Mouse (Mus musculus): Measurements from ENCODE around the gene Pakap. TPM values are rescaled to one million over a fixed set of nuclear protein-coding genes. Genes with fewer than 3 reads are reported as not detected.
A peak's percentile ranks its signal among the peaks of the same experiment; 100 is the strongest.

Pakap gene
- total RNA-seq, 4 experiments from 2014 or later = 2.5 to 5.5 (median 3.9) TPM

DNA sequence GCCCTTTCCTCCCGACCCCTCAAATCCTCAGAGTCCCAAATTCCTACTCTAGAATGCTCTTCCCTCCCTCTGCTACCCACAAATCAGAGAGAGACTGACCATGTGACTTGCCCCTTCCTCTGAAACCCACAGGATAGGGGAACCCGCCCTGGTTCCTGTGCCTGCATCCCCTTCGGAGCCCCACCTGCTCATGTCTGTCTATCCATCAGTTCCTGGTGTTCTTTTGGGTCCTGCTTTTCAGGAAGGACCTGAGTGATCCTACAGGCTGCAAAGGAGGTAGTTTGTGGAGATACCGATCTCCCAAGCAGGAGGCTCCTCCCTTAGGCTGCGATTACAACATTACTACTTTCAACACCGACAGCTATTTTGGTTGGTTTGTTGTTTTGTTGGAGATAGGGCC, 340.9 kb downstream of the Pakap start:
- no peak for DNase-seq (ENCODE audit: low spot score in 2 of 2)

DNA sequence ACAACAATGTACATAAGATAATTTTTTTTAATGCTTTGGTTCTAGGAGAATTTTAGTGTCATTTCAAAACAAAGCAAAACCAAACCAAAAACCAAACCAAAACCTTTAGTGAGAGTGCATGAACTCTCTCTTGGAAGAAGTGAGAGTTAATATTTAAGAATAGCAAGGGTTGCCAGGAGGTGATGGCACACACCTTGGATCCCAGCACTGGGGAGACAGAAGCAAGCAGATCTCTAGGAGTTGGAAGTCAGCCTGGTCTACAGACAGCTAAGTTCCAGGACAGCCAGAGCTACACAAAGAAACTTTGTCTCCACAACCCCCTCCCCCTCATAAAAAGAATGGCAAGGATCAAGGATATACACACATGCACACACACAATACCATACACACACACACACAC, 345.0 kb downstream of the Pakap start:
- no peak for DNase-seq (ENCODE audit: low spot score in 2 of 2)

DNA sequence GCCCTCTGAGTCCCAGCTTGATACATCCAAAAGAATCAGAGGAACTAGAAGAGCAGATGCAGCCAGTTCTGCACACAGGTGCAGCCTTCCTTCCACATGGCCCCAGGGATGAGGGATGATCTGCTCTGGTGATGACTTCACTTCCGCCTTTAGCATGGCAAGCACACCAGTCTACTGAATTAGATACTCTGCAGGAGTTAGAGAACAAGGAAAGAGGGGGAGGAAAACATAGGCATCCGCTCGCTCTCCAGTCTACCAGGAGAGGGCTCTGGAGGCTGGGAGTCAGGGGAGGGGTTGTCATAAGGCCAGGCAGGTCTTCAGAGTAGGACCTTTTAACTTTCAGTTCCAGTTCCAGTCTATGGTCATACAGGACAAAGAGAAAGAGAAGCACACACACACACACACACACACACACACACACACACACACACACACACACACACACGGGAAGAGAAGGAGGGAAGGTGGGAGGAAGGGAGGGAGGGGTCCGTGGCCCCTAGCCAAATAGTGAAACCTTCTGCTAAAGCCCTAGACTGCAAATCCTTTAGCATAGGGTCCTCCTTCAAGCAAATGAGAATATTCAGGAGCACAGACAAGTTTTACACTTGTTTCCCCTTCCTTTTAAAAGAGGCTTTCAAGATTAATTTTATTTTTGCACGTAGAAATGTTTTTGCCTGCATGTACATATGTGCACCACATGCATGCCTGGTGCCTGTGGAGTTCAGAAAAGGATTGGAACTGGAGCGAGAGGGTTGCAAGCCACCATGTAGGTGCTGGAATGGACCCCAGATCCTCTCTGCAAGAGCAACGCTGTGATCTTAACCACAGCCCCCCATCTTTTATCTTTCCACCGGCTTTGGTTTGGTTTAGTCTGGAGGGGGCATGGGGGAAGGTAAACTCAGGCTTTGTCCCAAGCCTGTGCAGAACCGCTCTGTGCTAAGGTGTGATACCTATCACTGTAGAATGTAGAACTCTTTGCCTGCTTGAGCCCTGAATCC, 346.5 kb downstream of the Pakap start:
- DNase-seq (ENCODE audit: low spot score in 2 of 2) = no peak

DNA sequence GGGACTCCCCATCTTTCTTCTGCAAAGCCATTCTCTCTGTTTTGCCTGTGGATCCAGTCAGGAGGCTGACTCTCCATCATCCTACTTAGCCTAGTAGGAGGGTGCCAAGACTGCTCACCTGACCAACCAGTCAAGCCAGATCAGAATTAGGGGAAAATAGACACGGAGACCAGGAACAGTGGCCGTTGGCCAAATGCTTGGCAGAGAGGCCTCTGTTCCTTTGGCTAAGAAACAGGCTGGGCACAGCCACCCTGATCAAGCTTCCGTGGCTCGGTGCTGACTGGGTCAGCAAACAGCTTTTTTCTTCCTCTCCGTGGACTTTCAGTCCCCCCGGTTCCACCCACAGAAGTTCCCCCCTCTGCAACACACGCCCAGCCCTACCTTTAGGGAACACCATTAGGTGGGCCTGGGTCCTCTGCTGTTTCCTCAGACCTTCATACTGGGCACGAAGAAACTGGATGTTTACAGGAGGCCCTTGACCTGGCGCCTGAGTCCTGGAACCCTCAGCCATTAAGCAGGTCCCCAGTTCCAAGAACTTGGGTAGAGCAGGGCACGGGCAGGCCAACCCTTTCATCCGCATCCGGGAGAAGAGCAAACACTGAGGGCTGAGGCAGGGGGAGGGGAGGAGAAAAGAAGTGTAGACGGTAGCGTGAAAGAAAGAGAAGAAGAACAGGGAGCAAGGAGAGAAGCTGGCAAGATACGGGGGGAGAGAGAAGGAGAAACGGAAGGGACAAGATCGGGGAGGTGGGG, 347.4 kb downstream of the Pakap start:
- DNase-seq (ENCODE audit: low spot score in 2 of 2) = peak in 1 of 2 experiments; percentile 9

DNA sequence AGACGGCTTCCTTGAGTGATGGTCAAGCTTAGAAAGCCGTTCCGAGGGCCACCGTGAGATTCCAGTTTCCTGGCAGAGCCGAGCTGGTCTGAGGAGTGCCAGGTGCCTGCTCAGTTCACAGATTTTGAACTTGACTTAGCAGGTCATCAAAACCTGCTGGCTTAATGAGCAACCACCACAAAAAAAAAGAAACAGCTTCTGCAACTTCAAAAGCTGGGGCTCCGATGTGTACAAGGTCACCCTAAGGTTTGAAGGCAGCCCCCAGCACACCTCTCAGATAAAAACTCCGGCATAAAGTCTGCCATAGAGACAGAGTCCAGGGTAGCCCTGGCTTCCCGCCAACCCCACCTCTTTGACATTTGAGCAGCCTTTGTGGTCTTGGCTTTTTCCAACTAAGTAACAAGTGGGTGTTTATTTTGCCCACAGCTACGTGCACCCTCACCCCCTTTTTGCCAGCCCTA, 348.3 kb downstream of the Pakap start, which contains the start of gene D630039A03Rik:
D630039A03Rik (minus strand) TSS at position 97 of the 461 bp plus-strand sequence.
- DNase-seq (ENCODE audit: low spot score in 2 of 2) = no peak

DNA sequence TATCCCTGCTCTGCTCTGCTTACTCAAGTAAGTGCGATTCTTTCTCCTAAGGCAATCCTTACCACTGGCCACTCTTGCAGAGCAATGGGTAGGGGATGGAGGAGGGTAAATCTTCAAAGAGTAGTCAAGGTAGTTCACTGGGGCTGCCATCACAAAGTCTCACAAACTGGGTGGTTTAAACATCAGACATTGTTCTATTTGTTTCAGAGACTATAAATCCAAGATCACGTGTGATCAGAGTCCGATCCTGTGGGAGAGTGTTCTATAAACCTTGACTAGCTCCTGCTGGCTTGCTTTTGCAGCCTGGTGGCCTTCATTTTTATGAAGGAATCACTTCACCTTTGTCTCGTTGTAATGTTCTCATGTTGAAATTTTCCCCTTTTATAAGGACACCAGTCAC, 348.7 kb downstream of the Pakap start:
- no peak for DNase-seq (ENCODE audit: low spot score in 2 of 2)

DNA sequence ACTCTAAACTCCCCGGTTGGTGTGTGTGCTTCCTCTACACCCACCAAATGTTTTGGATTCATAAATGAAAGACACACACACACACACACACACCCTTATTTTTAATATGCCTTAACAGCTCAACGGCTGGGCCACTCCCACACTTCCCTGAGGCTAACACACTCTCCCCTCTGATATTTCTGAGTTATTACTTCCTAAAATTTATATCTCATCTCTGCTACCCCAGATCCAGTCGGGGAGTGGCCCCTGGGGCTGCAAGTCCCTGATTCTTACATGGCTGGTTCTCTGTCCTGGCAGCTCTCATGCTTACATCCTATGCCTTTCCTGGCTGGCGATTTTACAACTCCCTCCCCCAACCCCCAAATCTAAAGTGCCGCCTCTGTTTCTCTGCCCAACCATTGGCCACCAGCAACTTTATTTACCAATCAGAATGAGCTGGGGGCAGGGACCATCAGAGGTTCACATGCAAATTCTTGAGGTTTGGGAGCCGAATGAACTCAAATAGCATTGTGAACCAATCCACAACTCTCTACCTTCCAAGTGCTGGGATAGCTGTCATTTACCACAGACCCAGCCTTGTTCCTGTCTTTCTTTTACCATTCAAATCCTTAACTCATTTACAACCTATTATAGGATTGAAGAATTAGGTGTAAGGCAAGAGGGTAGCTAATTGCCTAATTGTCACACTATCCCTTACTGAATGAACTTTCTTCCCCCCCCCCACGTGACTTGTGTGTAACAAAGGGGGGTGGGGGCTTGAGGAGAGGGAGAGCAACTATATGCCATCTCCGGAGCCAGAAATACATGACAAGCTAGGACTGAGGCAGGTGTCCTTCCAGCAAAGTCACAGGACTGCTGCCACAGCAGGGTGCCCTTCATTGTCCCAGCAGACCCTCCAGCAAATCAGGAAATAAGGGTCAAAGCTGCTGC, 351.8 kb downstream of the Pakap start:
- no peak for DNase-seq (ENCODE audit: low spot score in 2 of 2)

DNA sequence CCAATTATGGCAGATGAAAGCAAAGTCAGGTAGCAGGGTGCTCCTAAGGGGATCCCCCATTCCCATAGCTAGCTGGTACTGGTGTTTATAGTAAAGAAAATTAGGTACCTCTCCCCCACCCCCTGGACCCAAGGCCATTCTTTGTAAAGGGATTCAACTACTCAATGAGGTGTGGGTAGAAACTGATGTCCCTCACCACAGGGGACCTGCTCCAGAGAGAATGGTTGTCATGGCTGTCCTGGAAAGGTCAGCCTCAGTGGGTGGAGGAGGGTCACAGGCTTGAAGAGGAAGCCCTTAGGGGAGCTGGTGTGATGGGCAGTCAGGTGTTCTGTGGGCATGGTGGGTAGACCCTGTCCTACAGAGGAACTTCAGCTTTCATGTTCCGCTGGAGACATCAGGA, 352.5 kb downstream of the Pakap start:
- DNase-seq (ENCODE audit: low spot score in 2 of 2) = no peak

DNA sequence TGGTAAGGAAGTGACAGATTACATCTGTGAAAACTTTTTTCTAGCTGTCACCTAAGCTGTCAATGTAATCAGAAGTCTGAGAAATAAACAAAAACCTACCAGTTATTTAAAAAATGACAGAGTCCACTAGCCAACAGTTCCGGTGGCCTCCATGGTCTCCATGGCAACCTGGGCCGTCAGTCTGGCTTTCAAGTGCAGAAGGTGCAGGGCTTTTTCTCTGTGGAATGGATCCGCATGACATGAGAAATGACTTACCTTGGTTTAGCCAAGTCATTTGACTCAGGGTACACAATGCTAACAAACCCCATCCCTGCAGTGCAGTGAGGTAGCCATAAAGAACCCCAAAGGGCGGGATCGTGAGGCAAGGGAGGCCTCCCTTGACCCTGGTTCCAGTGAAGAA, 354.2 kb downstream of the Pakap start:
- no peak for DNase-seq (ENCODE audit: low spot score in 2 of 2)

DNA sequence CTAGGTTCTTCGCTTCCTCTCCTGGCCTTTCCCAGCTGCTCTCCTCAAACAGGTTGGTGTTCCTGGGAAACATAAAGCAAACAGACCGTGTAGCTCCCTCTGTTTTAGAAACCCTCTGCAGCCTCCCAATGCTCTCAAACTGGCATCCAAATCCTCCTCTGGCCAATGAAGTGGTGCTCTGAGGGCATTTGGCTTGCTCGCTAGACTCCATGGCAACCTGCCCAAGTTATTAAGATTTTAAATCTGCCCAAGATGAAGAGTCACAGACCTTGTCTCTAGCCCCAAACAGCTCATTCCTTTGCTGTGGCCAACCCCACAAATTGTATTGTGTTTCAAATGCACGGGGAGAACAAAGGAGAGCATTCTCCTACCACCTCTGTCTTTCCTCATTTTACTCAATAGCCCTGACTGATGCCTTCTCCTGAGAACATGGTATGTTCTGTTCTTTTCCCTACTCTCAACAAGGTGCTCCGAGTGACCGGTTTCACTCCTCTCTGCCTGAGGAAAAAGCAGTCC, 356.6 kb downstream of the Pakap start:
- DNase-seq (ENCODE audit: low spot score in 2 of 2) = no peak

DNA sequence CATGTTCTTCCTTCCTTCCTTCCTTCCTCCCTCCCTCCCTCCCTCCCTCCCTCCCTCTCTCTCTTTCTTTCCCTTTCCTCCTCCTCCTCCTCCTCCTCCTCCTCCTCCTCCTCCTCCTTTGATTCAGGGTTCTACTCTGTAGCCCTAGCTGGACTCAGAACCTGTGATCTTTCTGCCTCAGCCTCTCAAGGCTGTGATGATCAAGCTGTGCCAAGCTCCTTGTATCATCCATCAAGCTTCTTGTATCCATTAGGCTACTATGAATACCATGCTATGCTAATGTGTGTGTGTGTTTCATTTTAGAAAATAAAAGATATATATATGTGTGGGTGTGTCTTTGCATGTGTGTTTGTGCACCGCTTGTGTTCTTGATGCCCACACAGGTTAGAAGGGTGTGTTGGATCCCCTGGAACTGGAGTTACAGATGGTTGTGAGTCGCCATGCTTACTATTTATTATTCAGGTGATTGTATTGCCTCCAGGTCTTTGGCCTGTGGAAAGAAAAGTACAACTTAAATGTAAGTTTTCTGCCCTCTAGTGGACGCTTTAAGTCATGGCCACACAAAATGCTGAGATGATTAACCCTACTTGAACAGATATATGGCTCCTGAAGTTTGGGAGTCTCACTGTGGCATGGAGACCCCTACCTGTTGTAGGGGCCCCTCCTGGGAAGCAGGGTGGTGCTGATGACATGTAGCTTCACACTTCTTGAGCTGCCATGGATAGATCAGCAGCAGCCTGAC, 359.7 kb downstream of the Pakap start:
- no peak for DNase-seq (ENCODE audit: low spot score in 2 of 2)

DNA sequence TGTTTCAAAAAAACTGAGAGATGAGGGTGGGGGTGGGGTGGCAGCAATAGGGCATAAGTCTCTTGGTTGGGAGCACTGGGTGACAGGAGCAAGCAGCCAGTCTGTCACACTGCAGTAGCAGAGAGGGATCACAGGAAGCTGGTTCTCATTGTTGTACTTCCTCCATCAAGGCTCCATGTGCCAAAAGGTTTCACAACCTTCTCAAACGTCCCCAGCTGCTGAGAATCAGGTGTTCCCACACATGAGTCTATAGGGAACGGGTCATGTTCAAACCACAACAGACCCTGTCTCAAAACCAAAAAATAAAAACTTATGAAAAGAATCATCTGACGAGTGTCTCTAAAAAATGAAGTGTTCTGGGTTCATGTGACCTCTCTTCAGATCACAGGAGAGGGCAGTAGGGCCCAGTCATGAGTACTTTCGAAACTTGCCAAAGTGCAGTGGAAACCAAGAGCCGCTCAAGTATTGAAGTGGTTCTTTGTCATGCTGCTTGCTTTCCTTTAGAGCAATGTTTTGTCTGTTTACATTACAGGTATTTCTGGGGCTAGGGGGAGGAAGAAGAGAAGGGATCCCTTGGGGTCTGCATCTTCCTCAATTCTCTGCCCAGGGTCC, 362.7 kb downstream of the Pakap start:
- no peak for DNase-seq (ENCODE audit: low spot score in 2 of 2)

DNA sequence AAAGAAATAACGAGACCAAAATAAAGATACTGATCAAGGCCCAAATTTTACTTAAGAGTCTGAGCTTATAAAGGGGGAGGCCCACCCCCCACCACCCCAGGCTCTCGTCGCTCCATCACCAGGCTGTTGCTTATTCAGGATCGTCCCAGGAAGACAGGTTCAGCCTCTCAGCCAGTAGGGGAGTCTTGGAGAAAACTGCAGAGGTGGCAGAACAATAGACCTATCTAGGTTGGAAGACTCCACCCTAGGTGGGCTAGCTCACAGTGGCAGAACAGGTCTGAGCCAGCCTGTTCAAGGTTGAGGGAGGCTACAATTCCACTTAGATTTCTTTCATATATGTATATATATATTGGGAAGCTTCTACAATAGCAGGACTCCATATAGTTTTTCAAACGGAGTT, 366.2 kb downstream of the Pakap start:
- DNase-seq (ENCODE audit: low spot score in 2 of 2) = no peak

DNA sequence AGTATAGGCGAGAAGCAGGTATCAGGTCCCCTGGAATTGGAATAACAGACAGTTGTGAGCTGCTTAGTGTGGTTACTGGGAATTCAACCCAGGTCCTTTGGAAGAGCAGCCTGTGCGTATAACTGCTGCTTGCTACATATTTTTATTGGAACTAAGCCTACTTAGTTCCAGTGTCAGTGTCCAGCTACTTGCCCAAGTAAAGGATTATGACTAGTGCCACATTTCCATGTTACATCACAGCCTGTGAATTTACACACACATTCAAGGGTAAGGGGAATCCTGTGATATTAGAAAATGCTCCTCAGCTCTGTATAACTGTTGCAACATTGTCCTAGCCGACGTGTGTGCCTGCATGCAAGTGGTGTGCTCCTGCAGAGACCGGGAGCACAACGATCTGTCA, 369.3 kb downstream of the Pakap start:
- no peak for DNase-seq (ENCODE audit: low spot score in 2 of 2)

DNA sequence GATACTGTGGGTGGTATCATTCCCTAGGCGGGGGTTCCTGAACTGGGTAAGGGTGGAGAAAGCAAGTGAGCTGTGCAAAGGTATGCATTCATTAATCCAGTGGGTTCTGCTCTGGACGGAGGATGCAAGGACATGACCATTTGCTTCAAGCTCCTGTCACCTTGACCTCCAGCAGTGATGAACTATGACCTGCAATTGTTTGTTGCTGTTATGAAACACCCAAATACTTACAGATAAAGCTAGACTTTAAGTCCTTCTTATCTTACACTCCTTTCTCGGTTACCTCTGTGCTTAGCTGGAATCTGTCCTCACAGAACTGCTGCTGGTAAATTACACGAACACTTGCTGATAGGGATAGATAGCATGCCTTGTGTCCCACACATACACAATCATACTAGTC, 372.7 kb downstream of the Pakap start:
- no peak for DNase-seq (ENCODE audit: low spot score in 2 of 2)

DNA sequence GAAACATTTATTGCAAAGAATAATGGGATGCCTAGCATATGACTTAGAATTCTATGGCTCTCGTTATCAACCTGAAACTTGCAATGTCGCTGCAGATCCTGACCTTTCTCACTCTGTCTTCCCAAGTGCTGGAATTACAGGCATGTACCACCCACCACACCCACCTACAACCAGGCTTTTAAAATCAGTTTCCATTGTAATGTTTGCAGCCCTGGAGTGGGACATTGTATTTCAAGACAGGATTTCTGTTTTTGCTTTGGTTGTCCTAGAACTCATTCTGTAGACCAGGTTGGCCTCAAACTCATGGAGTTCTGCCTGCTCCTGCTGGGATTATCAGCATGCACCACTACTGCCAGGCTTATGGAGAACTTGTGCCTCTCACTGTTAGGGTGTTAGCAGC, 374.9 kb downstream of the Pakap start:
- DNase-seq (ENCODE audit: low spot score in 2 of 2) = no peak

Measured in gastrocnemius, adult 8-10 months (tissue).